Mouse (Mus musculus) thymus, postnatal 14 days (tissue): ENCODE data around the gene Pfdn4.
A peak's percentile ranks its signal among the peaks of the same experiment; 100 is the strongest.
"Not testable (repeated sequence)": the region's sequence is repeated elsewhere in the genome, so short reads cannot be mapped to it uniquely, and the experiment has no call there.

ENCODE experiments used
- DNase-seq: peaks from one replicate; pipeline ENCODE4 v3.0.0; 2021

Pfdn4 gene

DNA sequence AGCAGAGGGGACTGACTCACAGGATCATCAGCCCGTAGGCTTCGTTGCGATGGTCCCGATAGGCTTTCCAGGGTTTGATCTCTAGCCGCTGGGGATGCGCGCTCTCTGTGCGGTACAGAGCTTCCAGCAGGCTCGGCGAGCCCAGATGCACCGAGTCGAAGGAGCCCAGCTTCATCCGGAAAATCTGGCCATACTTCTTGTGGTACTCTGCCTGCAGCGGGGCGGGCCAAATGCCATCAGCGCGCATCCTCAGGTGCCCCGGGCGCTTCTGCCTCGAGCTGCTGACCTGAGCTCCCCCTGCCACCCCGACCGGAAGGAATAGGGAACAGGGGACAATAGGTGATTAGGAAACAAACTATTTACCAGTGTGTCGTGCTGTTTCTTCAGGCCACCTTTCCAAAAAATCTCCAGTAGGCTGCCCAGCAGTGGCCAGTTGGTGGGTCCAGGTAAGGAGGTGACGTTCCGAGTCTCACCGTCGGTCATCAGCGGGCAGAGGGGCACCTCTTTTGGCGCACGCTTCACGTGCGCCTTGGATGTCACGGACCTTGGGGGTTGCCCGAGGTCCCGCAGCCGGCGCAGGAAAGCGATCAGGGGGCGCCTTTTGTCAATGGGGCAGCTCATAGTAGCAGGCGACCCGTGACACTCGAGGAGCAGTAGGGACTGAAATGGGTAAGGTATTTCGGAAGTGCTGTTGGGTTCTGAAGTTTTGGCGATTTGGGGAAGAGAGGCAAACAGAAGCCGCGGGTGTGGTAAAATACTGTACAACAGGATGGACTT lies at the start of gene Pfdn4:
Gene Pfdn4 (plus strand): TSS at position 275 of the 777 bp plus-strand sequence.
- DNase-seq: no peak

DNA sequence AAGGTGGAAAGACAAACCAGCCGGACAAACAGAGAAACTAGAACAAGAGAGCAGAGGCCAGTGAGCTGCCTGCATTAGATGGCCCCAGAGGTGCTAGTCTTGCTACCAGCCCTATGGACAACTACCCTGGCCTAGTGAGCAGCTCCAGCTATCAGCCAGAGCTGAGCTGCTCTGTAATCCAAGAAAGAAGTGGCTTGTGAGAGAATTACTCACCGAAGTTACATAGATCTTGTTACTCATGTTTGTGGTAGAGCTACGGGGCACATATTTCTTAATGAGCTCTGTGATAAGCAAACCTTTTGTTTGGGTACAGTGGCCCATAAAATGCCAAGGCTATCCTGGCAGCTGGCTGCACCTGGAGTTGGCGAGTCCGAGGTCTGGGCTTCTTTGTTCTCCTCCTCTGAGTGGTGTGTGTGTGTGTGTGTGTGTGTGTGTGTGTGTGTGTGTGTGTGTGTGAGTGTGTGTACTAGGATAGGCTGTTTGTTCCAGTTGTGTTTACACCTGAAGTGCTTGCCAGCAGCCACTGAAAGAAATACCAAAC lies 49.3 kb upstream of the Pfdn4 start:
- DNase-seq: no peak

DNA sequence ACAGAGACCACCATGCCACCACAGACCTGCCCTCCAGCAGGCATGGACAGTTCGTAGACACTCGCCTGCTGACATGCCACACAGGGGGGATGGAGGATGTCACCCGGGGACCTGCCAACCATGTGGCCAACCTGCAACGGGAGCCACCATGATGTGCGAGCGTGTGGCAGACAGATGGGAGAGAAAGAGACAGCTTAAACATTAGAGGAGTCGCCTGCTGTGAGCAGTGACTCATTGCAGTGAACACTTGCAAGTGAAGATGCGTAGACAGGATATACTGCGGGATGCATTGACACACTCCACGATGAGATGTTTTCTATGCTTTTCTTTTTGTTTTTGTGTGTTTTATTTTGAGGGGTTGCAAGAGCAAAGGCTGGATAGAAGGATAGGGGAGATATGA lies 48.6 kb upstream of the Pfdn4 start:
- no peak for DNase-seq

DNA sequence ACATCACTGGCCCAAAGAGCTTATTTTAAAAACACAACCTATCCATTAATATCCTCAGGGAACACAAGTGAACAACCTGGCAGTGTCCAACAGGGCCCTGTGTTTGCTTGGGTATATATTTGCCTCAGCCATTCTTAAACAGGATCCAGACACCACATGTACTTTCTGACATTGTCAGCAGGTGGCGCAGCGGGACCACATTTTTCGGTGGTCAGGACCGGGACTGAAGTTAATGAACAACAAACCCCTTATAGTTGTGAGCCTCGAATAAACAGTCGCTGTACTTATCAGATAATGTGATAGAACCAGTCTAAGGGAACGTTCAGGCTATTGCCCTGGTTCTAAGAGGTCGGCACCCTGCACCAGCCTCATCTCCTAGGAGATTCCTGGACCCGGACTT lies 45.3 kb upstream of the Pfdn4 start:
- DNase-seq: peak; percentile 65

DNA sequence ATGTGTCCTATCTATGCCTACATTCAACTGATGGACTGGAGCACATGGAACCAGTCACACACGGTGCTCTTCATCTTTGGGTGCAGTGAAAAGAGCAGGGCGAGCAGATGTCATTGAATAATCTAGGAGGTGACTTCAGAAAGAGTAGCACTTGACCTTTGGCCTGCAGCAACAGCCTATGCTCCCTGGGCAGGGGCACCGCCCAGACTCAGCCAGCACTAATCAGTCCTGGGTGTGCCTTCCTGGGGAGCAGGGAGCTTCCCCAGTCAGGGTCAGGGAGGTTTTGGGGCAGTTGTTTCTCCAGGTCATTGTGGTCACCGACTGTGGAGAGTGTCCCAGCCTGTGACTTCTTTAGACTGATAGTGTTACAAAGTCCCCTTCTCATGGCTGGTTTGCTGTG lies 42.4 kb upstream of the Pfdn4 start:
- not testable (repeated sequence) for DNase-seq

DNA sequence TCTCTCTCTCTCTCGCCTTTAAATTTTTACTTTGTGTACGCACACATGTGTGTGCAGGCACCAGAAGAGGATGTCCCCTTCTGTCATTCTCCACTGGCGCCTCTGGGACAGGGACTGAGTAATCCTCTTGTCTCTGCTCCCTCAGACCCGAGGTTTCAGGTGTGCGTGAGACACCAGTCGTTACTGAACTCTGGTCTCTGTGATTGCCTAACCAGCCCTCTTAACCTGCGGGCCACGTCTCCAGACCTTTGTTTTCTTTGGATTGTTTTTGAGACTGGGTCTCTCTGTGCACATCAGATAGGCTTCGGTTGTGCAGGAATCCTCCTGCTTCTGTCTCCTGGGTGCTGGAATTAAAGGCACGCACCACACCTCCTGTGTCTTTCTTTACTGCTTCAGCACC lies 37.0 kb upstream of the Pfdn4 start:
- DNase-seq: no peak

DNA sequence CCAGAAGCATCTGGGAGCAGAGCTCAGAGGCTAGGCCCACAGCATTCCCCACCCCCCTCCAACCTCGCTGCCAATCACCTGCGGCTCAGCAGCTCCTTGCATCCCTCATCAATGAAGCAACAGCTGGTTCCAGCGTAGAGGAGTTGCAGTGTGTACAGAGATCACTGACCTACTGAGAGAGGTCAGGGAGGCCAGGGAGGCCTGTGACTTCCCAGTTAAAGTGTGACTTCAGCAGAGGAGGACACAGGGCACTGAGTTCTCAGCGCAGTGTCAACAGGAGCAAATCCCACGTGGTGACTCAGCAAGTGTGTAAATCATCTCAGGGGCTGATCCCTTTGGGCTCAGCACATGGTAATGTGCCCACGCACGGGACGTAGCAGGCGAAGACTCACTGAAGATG lies 36.4 kb upstream of the Pfdn4 start:
- no peak for DNase-seq

DNA sequence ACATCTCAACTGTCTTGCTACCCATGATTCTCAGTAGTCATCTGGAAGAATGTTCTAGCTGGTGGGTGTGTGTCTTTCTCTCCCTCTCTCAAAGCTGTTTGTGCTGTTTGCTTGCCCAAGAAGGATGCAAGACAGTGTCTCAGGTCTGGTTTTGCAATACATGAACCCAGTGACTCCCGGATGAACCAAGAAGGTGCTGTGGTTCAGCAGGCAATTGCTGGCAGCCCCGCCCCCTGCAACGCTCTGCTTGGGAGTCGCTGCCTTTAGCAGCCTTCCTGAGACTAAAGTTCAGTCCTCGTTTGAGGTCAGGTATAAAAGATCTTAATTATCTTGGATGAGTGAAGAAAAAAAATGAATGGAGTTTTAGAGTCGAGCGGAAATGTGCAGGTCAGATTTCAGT lies 34.6 kb upstream of the Pfdn4 start:
- DNase-seq: no peak

DNA sequence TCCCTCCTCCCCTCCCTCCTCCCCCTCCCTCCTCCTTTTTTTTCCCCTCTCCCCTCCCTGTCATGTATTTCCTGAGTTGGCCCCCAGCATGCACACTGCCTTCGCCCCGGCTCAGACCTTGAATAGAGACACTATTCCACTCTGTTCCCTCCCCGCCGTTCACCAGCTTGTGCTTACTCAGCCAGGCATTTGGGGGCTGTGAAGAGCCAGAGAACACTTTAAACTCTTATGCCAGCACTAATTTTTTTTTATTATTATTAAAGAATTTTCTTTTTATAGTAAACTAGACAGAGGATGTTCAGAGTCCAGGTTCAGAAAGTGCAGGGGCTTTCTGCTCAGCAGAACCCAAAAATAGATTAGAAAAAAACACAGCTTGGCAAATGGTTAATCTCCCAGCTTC lies 31.4 kb upstream of the Pfdn4 start:
- no peak for DNase-seq

DNA sequence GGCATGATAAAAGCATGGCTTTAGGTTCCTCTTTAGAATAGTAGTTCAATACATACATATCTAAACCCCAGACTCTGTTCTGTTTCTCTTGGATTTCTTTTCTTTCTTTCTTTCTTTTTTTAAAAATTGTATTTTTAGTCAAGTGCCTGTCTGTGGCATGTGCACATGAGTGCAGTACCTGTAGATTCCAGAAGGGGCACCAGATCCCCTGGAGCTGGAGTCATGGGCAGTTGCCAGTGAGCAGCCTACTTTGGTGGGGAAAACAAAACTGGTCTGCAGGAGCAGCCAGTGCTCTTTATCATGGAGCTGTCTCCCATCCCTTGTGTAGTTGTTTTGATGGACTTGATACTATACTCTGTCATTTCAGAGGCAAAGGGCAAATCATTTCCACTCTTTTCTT lies 28.2 kb upstream of the Pfdn4 start:
- peak; percentile 42 for DNase-seq

DNA sequence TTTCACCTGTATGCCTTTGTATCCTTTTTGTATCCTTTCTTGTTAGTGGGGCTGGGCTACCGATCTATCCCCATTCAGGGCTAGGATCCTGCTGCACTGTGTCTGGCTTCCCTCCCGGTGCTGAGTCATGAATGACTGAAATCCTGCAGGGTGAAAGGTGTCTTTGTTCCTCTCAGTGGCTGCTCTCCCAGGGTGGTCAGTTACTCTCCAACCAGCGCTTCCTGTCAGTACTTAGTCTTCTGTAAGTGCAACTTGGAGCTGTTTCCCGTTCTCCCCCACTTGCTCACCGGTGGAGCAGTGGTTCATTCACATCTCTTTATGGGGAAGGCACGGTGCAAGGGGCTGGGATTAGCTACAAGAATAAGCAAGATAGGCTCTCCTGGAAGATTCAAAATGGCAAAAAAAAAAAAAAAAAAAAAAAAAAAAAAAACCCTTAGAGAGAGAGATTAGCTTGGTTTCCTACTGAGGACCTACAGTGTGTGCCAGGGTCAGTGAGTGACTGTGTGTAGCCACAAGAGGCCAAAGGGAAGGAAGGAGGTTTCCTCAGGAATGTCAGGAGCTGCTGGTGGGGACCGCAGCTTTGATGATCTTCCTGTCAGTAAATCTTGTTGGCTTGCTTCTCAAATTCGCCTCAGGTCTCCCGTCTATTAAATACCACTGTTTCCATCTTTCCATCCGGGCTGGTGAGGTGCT lies 26.5 kb upstream of the Pfdn4 start:
- DNase-seq: no peak

DNA sequence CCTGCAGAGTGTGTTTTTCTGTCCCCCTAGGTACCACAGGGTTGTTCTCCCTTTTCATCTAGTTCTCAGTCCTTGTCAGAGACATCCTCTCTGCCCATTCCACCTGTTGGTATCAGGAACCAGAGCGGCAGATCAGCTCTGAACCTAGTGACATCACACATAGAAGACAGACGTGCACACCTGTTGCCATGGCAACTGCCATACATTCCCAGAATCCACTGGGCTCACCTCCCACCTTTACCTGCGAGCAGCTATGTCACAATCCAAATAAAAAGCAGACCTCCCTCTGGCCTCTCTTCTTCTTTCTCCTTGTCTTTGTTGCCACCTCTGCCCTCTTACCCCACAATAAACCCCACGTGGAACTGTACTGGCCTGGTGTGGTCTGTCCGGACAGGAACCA lies 25.6 kb upstream of the Pfdn4 start:
- DNase-seq: no peak

DNA sequence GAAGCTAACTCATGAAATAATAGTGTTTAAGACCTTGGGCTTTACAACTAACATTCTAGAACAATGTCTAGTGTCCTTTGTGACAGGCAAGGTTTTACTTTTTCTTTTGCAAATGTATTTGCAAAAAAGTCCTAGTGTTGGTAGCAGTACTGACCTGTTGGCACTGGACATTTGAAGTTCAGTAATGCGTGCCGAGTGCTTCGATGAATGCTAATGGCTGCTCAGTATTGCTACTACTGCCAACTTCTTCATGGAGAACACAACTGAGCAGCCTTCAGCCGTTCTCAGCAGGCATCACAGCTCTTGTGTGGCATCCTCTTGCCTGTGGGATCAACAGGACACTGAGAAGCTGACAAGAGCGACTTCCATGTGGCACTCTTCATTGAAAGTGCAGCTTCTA lies 22.1 kb upstream of the Pfdn4 start:
- DNase-seq: no peak

DNA sequence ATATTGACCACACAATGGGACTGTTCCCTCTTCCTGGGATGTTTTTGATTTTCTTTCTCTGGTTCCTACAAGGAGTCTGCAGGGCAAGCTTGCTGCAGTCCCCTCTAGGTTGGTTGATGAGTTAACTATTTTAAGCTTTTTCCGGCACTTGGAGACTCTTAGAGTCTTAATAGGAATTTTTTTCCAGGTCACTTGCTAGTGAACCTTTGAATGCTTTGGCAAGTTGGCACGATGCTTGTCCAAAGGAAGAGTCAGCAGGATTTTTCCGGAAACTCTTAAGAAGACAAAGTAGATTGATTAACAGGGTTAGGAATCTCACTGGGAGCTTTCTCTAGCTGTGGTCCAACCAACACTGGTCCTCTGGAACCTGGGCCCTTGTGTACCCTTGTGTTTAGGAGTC lies 21.1 kb upstream of the Pfdn4 start:
- DNase-seq: no peak

DNA sequence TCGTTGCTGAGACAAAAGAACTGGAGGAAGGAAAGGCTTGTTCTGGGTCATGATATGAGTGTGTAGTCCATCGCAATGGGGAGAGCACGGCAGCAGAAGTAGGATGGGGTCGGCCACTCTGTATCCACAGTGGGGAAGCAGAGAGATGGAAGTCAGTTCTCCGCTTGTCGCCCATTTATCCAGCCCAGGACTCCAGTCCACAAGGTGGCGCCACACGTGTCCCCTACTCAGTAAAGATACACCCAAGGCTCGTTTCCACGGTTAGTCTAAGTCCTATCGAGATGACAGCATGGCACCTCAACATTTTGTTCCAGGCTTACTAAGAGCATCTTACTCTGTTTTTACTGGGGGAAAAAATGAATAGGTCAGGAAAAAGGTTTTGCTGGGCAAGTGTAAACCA lies 20.0 kb upstream of the Pfdn4 start:
- DNase-seq: peak; percentile 38

DNA sequence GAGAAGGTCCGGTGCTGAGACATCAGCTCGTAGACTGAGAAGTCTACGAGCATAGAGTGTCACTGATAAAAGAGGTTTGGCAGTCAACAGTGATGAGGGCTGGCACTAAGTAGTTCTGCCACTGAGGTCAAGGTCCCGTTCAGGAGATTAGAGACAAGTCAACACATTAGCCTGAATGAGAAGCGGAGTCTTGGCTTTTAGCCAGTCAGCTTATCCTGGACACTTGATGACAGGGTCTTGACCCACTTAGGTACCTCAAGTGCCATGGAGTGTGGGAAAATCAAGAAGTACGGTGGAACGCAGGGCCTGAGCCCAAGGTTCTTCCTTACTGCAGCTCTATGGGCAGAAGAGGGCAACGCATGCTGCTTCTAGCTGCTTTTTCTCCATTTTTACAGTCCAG lies 19.6 kb upstream of the Pfdn4 start:
- DNase-seq: no peak

DNA sequence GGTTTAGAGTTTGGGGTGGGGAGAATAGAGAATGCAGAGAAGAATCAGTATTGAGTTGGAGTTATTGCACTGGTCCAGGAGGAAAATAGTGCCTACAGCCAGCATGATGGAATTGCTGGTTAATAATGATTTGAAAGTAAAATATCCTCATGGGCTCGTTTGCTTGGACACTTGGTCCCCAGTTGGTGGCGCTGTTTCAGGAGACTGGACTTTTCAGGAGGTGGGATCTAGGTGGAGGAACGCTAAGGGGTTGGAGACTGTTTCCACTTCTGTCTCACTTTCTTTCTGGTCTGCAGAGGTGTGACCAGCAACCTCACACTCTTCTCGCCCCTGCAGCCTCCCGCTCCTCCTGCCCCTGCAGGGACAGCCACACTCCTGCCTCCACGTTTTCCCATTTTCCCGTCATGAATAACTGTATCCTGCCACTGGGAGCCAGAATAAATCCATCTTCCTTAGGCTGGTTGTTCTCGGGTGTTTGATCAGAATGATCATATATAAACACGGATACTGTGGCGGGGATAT lies 14.1 kb upstream of the Pfdn4 start:
- no peak for DNase-seq

DNA sequence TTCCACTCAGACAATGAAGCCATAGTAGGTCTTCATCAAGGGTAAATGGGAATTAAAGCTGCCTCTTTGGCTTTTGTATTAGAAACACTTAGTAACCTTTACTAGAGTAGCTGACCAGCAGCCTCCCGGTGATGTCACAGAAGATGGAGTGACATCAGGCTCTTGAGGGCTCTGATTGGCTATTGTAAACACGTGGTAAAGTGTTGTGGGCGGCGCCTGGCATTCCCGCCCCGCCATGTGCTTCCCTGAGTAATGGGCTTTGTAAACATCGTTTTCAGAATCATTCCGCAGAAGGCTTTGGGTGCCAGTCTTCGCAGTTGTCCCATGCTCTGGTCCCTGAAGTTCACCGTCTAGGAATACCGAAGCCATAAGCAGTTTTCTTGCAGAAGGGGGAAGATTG lies 12.3 kb upstream of the Pfdn4 start:
- DNase-seq: no peak

DNA sequence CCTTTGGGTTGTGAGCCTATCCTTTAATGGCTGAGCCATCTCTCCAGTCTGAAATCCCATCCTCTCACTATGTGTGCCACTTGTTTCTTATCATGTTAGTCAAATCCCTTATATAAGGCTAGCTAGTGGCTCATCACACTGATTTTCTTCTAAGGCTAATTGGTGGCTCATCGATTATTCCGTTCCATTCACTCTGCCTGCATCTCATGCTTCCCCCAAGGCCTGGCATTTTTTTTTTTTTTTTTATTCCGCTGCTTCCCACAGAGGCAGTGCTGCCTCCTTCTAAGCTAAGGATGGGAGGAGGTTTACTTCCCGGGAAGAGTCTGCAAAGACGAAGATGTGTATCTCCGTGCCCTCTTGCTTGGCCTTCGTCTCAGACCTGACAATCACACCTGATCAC lies 9.0 kb upstream of the Pfdn4 start:
- no peak for DNase-seq

DNA sequence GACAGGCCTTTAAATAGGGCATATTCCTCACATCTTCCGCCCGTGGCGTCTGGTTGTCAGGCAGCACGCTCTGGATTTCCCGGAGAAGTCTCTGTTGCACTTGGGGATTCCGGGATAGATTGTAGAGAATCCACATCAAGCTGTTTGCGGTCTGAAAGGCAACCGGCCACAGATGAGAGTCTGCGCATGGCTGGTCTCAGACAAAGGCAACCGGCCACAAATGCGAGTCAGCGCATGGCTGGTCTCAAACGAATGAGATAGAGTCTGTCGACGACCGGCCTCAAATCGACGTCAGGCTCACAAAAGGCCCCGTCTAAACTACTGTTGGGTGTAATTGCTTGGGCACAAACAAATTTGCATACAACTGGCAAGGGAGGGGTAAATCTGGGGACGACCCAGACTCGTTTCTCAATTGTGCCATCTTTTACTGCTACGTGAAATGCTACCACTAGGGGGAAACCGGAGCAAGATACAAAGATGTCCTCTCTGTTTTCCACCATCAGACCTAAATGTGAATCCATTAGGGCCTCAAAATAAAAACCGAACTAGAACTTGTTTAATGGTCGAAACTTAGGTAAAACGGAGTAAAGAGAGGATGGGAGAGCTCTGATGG lies 8.2 kb upstream of the Pfdn4 start:
- DNase-seq: peak; percentile 15

DNA sequence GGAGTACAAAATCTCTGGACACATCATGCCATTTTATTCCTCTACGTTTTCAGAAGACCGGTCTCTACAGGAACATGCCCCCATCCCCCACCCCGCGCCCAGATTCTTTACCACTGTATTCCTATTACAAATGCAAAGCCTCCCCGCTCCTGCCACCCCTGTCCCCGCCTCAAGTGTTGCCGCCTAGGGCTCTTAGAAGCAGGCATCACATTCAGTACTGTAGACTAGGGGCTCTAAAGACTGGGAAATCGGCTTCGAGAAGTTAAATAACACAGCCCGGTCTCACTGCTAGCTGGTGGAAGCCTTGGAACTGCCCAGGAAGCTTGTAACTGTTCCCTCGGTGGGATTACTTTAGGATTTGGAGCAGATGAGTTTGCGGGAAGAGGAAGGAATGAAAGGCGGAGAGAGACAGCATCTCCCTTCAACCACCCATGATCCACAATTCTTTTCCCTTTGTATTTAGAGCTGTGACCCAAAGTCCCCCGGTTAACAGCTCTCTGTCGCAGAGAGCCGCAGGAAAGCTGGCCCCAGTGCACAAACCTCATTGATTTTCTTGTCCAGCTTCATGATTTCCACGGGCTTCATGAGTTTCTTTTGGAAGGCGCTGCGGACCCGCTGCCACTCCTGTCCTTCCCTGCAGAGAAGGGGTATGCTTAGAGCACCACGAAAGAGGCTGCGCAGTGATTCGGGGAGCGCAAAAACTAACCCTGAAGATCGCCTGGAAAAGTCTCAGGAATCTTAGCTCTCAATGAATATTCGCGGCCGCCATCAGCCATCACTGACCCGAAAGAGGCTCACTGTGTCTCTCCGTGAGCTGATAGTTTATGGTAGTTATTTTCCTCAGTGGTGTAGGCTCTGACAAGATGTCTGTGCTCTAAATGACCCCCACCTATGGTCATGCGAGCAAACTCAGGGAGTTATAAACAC lies 1.2 kb upstream of the Pfdn4 start:
- DNase-seq: no peak

DNA sequence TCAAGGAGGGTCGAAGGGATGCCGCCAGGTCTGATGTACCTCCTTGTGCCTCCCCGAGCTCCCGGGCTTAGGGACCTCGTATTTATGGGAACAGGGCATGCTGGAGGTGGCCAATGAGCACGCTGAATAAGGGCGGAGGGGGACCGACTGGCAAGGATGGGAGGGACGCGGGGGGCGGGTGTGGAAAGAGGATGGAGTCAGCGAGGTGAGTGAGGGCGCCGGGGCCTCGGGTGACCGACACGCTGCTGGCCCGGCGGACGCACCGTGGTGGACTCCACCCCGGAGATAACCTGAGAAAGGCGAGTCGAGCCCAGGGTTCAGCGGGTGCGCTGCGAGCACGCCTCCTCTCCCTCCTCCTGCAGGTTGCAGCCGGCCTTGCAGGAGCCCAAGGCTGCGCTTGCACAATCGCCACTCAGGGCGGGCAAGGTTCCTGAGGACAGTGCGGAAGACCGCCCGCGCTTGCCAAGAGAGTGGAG lies 901 bp downstream of the Pfdn4 start, which contains the start of gene Cyp24a1:
Gene Cyp24a1 (minus strand): TSS at position 55 of the 476 bp plus-strand sequence.
- DNase-seq: no peak
